ENCODE assay signal across 8 mouse cellular contexts in the genomic region with DNA sequence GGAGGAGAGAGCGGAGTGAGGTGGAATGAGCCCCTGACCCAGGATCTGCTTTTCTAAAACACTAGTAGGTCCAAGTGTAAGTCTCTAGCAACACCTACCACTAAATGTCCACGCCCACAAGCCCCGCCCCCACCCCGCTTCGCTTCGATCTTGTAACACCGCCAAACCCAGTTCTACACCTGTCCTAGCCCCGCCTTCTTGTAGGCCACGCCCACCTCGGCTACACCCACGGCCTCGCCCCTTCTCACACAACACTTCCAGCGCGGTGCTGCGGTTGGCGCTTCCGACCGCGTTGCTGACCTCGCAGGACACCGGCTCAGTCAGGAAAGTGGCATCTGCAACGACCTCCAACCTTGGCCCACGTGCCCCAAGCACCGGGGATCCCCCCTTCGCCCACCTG. TPM values are rescaled to one million over a fixed set of nuclear protein-coding genes. Genes with fewer than 3 reads are reported as not detected.
DNase-seq lines count a peak whose midpoint lies in the region; ATAC-seq lines count a peak whose summit lies in the region.

No protein-coding gene starts in this region.

- peaks cover 78% of the 10 kb centered on the region for H3K27me3 ChIP-seq in midbrain, embryonic 13.5 days

- H3K4me1 ChIP-seq in midbrain, embryonic 13.5 days (replicated peaks), result peaks cover 35% of the 10 kb centered on the region

- no peak overlapping the region for H3K27ac ChIP-seq in midbrain, embryonic 13.5 days

- ATAC-seq in granulocyte monocyte progenitor cell, adult 5-6 weeks (replicated peaks; ENCODE audit: poor library complexity, severe bottlenecking), result peak; percentile 78
- ATAC-seq in midbrain, embryonic 13.5 days, result no peak
- no peak for ATAC-seq in cerebellum, adult (ENCODE audit: insufficient number of reproducible peaks, low FRiP score, low TSS enrichment)

- no peaks in the 10 kb centered on the region for H3K9me3 ChIP-seq in midbrain, embryonic 13.5 days

- H3K9ac ChIP-seq in midbrain, embryonic 13.5 days (replicated peaks), result no peak overlapping the region

- DNase-seq in spleen, adult 18-20 months, result peak; percentile 30 to 50
- DNase-seq in spleen, adult 12 weeks (ENCODE audit: low spot score), result no peak
- peak; percentile 60 to 79 for DNase-seq in kidney, postnatal 36 days
- DNase-seq in ovary, postnatal 10 days (ENCODE audit: low spot score), result no peak
- DNase-seq in right cerebral cortex, postnatal 25 days, result no peak

- H3K36me3 ChIP-seq in midbrain, embryonic 13.5 days, result no peaks in the 10 kb centered on the region

- WGBS in midbrain, embryonic 13.5 days, result 1% methylated on average over 25 of the region's 25 CpGs

- peak overlapping the region; percentile 22; the same call in 1 of the 2 replicates for H3K4me2 ChIP-seq in midbrain, embryonic 13.5 days (replicated peaks)

- no peak overlapping the region for H3K4me3 ChIP-seq in midbrain, embryonic 13.5 days (replicated peaks)

RNA-seq across cellular contexts. Expression of gene Kirrel2, which starts 3.7 kb away (rescaled TPM):
- total RNA-seq in granulocyte monocyte progenitor cell, adult 5-6 weeks (2014; fragmentation: Nextera tagmentation), result not detected in 2 replicates
- not detected in 2 replicates for total RNA-seq in granulocyte monocyte progenitor cell, adult 5-6 weeks (2017)
- polyA plus RNA-seq in midbrain, embryonic 13.5 days (2015; fragmentation: Nextera tagmentation; extraction: Ambion mirVana), result 3.1 and 3.6 TPM in 2 replicates

RNA-seq across cellular contexts. Expression of gene Nphs1, which starts 4.3 kb away (rescaled TPM):
- not detected in 2 replicates for total RNA-seq in granulocyte monocyte progenitor cell, adult 5-6 weeks (2014; fragmentation: Nextera tagmentation)
- total RNA-seq in granulocyte monocyte progenitor cell, adult 5-6 weeks (2017), result 0.56 and 0.57 TPM in 2 replicates
- polyA plus RNA-seq in midbrain, embryonic 13.5 days (2015; fragmentation: Nextera tagmentation; extraction: Ambion mirVana), result 0.78 and 0.94 TPM in 2 replicates

RNA-seq across cellular contexts. Expression of gene Aplp1, which starts 8.4 kb away (rescaled TPM):
- not detected in 2 replicates for total RNA-seq in granulocyte monocyte progenitor cell, adult 5-6 weeks (2014; fragmentation: Nextera tagmentation)
- total RNA-seq in granulocyte monocyte progenitor cell, adult 5-6 weeks (2017), result not detected in 2 replicates
- polyA plus RNA-seq in midbrain, embryonic 13.5 days (2015; fragmentation: Nextera tagmentation; extraction: Ambion mirVana), result 521 and 559 TPM in 2 replicates

RNA-seq across cellular contexts. Expression of gene Nfkbid, which starts 32.2 kb away (rescaled TPM):
- 16.0 and 16.3 TPM in 2 replicates for total RNA-seq in granulocyte monocyte progenitor cell, adult 5-6 weeks (2014; fragmentation: Nextera tagmentation)
- total RNA-seq in granulocyte monocyte progenitor cell, adult 5-6 weeks (2017), result 6.8 and 15.1 TPM in 2 replicates
- 1.2 and 1.3 TPM in 2 replicates for polyA plus RNA-seq in midbrain, embryonic 13.5 days (2015; fragmentation: Nextera tagmentation; extraction: Ambion mirVana)

RNA-seq across cellular contexts. Expression of gene Hcst, which starts 34.1 kb away (rescaled TPM):
- total RNA-seq in granulocyte monocyte progenitor cell, adult 5-6 weeks (2014; fragmentation: Nextera tagmentation), result 64.6 and 70.7 TPM in 2 replicates
- 9.0 and 31.6 TPM in 2 replicates for total RNA-seq in granulocyte monocyte progenitor cell, adult 5-6 weeks (2017)
- 0.54 TPM in 1 of 2 replicates, not detected in the other for polyA plus RNA-seq in midbrain, embryonic 13.5 days (2015; fragmentation: Nextera tagmentation; extraction: Ambion mirVana)

Comparison
In these comparisons a context has a peak if more than half of its experiments do, and no peak if none do; other contexts are left out.
1. DNase-seq: peak in spleen, adult 18-20 months (2 of 2) and kidney, postnatal 36 days (2 of 2); none in spleen, adult 12 weeks (single experiment), ovary, postnatal 10 days (single experiment) and right cerebral cortex, postnatal 25 days (single experiment).